Mouse (Mus musculus) heart, adult 11 months (tissue): ENCODE data around the gene Nr3c2.

Experiments
- DNase-seq: peaks from one replicate; pipeline ENCODE4 v3.0.0; 2022

Gene Nr3c2

GRCm38 (mm10) chr8:76899411-76900154 is at the start of gene Nr3c2:
Gene Nr3c2 (plus strand): TSS chr8:76899442.
- peak; percentile 95 for DNase-seq

GRCm38 (mm10) chr8:76858534-76858933 is 40.7 kb upstream of the Nr3c2 start:
- no peak for DNase-seq

GRCm38 (mm10) chr8:76859709-76860108 is 39.5 kb upstream of the Nr3c2 start:
- no peak for DNase-seq

- DNase-seq, result no peak
Measured at GRCm38 (mm10) chr8:76863066-76863465, 36.2 kb upstream of the Nr3c2 start.

GRCm38 (mm10) chr8:76876809-76877208 is 22.4 kb upstream of the Nr3c2 start:
- no peak for DNase-seq

GRCm38 (mm10) chr8:76897050-76897449 is 2.2 kb upstream of the Nr3c2 start:
- peak; percentile 90 for DNase-seq

- DNase-seq, result peak; percentile 99
Measured at GRCm38 (mm10) chr8:76898721-76899410, 376 bp upstream of the Nr3c2 start.

GRCm38 (mm10) chr8:76900155-76901141 is 1.2 kb downstream of the Nr3c2 start:
- DNase-seq, result peak; percentile 97

GRCm38 (mm10) chr8:76901430-76902204 is 2.4 kb downstream of the Nr3c2 start:
- DNase-seq, result peak; percentile 100

GRCm38 (mm10) chr8:76902205-76903078 is 3.2 kb downstream of the Nr3c2 start:
- DNase-seq, result no peak

GRCm38 (mm10) chr8:76911206-76911605 is 12.0 kb downstream of the Nr3c2 start:
- DNase-seq, result no peak

- no peak for DNase-seq
Measured at GRCm38 (mm10) chr8:76912678-76913077, 13.4 kb downstream of the Nr3c2 start.

- no peak for DNase-seq
Measured at GRCm38 (mm10) chr8:76913207-76913606, 14.0 kb downstream of the Nr3c2 start.

- no peak for DNase-seq
Measured at GRCm38 (mm10) chr8:76915260-76915659, 16.0 kb downstream of the Nr3c2 start.

GRCm38 (mm10) chr8:76919546-76919945 is 20.3 kb downstream of the Nr3c2 start:
- no peak for DNase-seq

GRCm38 (mm10) chr8:76924150-76924549 is 24.9 kb downstream of the Nr3c2 start:
- no peak for DNase-seq

- DNase-seq, result no peak
Measured at GRCm38 (mm10) chr8:76928326-76928725, 29.1 kb downstream of the Nr3c2 start.

- DNase-seq, result no peak
Measured at GRCm38 (mm10) chr8:76928808-76929207, 29.6 kb downstream of the Nr3c2 start.

- no peak for DNase-seq
Measured at GRCm38 (mm10) chr8:76965046-76965445, 65.8 kb downstream of the Nr3c2 start.

- peak; percentile 68 for DNase-seq
Measured at GRCm38 (mm10) chr8:76971187-76971586, 71.9 kb downstream of the Nr3c2 start.

- DNase-seq, result peak; percentile 90
Measured at GRCm38 (mm10) chr8:76971761-76972404, 72.6 kb downstream of the Nr3c2 start.
